Mouse (Mus musculus) limb, embryonic 11.5 days (tissue): ENCODE data around the gene Keap1. TPM values are rescaled to one million over a fixed set of nuclear protein-coding genes. Genes with fewer than 3 reads are reported as not detected.

Experiments used
- ATAC-seq: fragments of 200-750 bp; cut with Nextera tagmentation; 2 replicates; pipeline ENCODE4 v1.8.0; 2017; ENCODE audit warnings: low read depth; ENCODE audit not compliant: insufficient number of reproducible peaks, low FRiP score, low TSS enrichment
- DNase-seq: peaks from one replicate; pipeline ENCODE4 v3.0.0-alpha.2; 2015; ENCODE audit warnings: low spot score
- H3K27ac ChIP-seq: fragments of 300-500 bp; sonication (generic); replicated peaks from 2 replicates; pipeline ENCODE4 v1.5.1; 2014; ENCODE audit warnings: low read depth, mild to moderate bottlenecking, low read length
- H3K27me3 ChIP-seq: fragments of 300-500 bp; sonication (generic); 2 replicates; pipeline ENCODE4 v1.6.1; 2014; ENCODE audit warnings: mild to moderate bottlenecking, low read length, mixed read lengths; ENCODE audit not compliant: control insufficient read depth, insufficient read depth
- H3K36me3 ChIP-seq: fragments of 300-500 bp; sonication (generic); 2 replicates; pipeline ENCODE4 v1.6.1; 2014; ENCODE audit warnings: mild to moderate bottlenecking, low read length, moderate library complexity, mixed read lengths; ENCODE audit not compliant: control insufficient read depth, insufficient read depth
- H3K4me1 ChIP-seq: fragments of 300-500 bp; sonication (generic); 2 replicates; pipeline ENCODE4 v1.6.1; 2014; ENCODE audit warnings: low read length, mixed read lengths; ENCODE audit not compliant: control insufficient read depth, insufficient read depth
- H3K4me2 ChIP-seq: fragments of 300-500 bp; sonication (generic); 2 replicates; pipeline ENCODE4 v1.6.1; 2014; ENCODE audit warnings: low read depth, mild to moderate bottlenecking, moderate library complexity; ENCODE audit not compliant: severe bottlenecking
- H3K4me3 ChIP-seq: fragments of 300-500 bp; sonication (generic); 2 replicates; pipeline ENCODE4 v1.5.1; 2014; ENCODE audit warnings: low read depth, low read length
- H3K9ac ChIP-seq: fragments of 300-500 bp; sonication (generic); 2 replicates; pipeline ENCODE4 v1.6.1; 2014; ENCODE audit warnings: mild to moderate bottlenecking, low read length
- H3K9me3 ChIP-seq: fragments of 300-500 bp; sonication (generic); 2 replicates; pipeline ENCODE4 v1.6.1; 2016; ENCODE audit warnings: low read length; ENCODE audit not compliant: control insufficient read depth
- WGBS: fragments of 180-500 bp; shearing (Covaris S2); extraction: QIAGEN DNeasy Blood & Tissue Kit; methylation state at CpG from one replicate; pipeline ENCODE4 v1.1.7; 2014; 5-methylcytosine and 5-hydroxymethylcytosine counted together
- polyA plus RNA-seq: library from polyadenylated mRNA; unstranded; fragments of >200 nt; fragmentation: Nextera tagmentation; extraction: Ambion mirVana; gene quantifications from 2 replicates; pipeline ENCODE4 v1.2.1, GENCODE M21; 2014

Gene Keap1
- polyA plus RNA-seq, result 31.1 and 35.2 TPM in 2 replicates

DNA sequence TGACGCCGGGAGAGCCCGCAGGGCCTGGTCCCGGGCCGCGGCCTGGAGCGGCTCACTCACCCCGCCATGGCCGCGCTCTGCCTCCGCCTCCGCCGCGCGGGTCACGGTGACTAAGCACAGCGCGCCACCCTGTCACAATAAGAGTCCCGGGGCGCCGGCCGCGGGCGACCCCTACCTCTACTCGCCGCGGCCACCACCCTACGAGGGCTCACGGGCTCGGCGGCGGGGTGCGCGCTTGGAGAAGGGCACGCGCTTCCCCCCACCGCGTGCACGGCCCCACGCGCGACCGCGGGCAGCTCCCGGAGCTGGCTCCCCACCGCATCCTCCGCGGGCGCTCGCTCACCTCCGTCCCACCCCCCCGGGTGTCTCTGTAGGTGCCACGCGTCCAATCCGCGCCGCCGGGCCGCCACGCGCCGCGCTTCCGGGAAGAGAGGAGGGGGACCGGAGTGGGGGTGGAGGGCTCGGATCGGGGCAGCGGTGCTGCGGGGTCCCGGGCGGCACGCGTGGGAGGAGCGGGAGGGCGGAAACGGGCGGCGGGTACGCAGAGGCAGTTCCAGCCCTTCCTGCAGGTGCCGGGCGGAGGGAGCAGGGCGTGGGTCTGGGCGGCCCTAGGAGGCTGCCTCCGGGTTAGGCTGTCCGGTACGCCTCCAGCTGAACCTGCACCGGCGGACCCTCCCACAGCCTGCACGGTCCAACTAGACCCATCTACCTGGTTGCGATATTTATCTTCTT lies at the start of gene Keap1:
Keap1 (minus strand) TSS at position 629 of the 732 bp plus-strand sequence.
- Histone ChIP-seq H3K27ac (peak within 1 kb of the TSS; percentile 84), H3K9me3 (no peaks in the 10 kb centered on the region), H3K4me1 (peaks cover 11% of the 10 kb centered on the region), H3K4me2 (peak within 1 kb of the TSS; percentile 75), H3K36me3 (no peaks in the 10 kb centered on the region), H3K27me3 (peaks cover 17% of the 10 kb centered on the region), H3K4me3 (peak within 1 kb of the TSS; percentile 92), H3K9ac (peak within 1 kb of the TSS; percentile 97)
- under 1% methylated on average over 78 of the region's 90 CpGs for WGBS
- DNase-seq (peak; percentile 89), ATAC-seq (peak; percentile 58)

DNA sequence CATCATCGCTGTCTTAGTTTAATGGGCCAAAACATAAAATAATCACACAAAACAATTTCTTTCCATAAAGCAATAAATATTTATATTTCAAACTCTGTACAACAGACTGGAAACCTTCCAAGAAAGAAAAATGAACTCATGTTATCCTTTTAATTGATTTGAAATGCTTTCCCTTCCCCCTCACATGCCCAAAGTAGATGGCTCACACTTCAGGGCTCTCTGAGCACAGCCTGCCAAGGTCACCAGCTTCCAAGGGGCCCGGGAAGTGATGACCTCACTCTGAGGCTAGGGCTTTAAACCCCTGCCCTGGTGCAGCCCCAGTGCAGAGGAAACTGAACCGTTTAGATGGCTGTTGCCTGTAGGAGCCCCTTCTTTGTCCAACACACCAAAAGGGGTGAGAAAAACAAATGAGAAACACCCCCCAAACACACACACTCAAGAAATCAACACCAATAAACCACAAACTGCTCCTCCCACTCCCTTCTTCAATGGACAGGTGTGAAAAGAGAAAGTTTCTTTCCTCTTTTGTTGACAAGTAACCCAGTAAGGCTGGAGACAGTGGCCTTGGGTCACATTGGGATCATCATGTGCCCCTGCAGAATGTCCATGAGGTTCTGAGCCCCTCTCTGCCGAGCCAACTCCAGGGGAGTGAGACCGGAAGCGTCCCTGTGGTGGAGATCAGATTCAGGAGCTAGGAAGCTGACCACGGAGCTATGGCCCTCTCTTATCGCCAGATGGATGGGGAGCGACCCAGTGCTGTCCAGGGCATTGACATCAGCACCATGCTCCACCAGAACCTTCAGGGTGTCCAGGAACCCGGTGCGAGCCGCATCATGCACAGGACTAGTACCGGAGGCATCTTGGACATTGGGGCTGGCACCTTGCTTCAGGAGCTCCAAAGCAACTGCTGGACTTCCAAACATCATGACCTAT lies 49.5 kb upstream of the Keap1 start:
- Histone ChIP-seq H3K27me3 (no peaks in the 10 kb centered on the region), H3K36me3 (peaks cover 6% of the 10 kb centered on the region; the same call in 1 of the 2 replicates), H3K4me1 (peaks cover 12% of the 10 kb centered on the region), H3K9ac (no peak overlapping the region), H3K4me2 (peak overlapping the region; percentile 81), H3K9me3 (no peaks in the 10 kb centered on the region), H3K27ac (no peak overlapping the region), H3K4me3 (peak overlapping the region; percentile 82)
- 76% methylated on average over 13 of the region's 13 CpGs for WGBS
- DNase-seq (no peak), ATAC-seq (no peak)

DNA sequence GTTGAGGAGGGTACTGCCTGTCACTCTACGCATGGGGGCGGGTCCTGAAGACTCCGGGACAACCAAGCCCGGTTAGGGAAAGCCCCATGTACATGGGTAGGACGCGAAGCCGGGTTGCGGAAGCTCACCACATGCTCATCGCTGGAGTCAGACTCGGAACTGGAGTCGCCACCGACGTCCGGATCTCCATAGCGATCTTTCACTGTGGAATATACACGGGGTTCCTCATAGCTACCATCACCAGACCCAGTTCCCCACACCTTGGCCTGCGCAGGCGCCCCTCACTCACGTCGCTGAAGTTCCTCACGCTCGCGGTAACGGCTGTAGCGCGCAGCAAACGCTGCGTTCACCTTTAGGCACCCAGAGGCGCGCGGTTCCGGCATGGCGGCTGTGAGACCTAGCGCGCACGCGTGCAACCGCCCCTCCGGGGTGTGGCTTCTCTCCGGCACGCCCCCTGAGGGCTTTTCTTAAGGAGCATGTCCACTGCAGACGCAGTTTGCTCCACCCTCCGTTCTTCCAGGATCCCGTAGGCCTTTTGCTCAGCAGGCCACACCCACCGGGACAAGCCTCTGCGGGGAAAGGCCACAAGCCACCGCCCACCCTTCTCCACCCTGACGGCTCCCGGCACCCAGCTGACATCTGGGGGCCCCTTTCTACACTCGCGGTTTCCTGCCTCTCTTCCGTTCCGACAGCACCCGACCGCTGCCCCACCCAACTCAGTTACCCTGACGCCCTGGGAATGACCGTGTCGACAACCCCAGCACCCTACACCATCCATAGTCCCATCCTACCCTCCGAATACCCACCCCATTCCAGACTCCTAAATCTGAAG lies 48.6 kb upstream of the Keap1 start, which contains the start of gene Kri1:
Kri1 (minus strand) TSS at position 399 of the 832 bp plus-strand sequence.
- under 1% methylated on average over 59 of the region's 59 CpGs for WGBS
- peak; percentile 67 for ATAC-seq

DNA sequence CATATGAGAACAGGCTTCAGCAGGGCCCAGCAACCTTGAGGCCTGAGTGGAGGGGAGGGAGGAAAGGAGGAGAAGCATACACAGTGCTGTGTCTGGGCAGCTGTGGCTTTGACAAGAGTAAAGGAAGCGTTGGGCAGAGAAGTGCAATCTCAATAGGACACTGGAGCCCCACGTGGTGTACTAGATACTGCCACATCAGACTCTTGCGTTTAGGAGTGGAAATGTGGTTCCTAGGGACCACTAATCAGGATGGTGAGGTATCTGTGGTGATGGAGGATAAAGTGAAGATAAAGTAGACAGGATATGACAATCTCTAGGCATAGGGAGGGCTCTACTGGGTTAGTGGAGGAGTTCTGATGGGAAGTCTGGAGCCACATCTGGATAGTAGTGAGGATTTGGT lies 47.6 kb upstream of the Keap1 start:
- Histone ChIP-seq H3K27me3 (no peaks in the 10 kb centered on the region), H3K4me2 (peak overlapping the region; percentile 81), H3K36me3 (peaks cover 10% of the 10 kb centered on the region; the same call in 1 of the 2 replicates), H3K9me3 (no peaks in the 10 kb centered on the region), H3K4me1 (peaks cover 12% of the 10 kb centered on the region), H3K27ac (no peak overlapping the region), H3K9ac (peak overlapping the region; percentile 75; the same call in 1 of the 2 replicates), H3K4me3 (peak overlapping the region; percentile 82)
- no peak for DNase-seq
- ATAC-seq, result no peak
- 74% methylated on average over 3 of the region's 3 CpGs for WGBS

More for the DNA sequence above, 48.6 kb upstream of the Keap1 start, which contains the start of gene Kri1:
- H3K27ac ChIP-seq, result peak within 1 kb of the TSS; percentile 26; the same call in 1 of the 2 replicates
- H3K4me2 ChIP-seq, result peak within 1 kb of the TSS; percentile 81
- no peaks in the 10 kb centered on the region for H3K9me3 ChIP-seq
- H3K4me1 ChIP-seq, result peaks cover 12% of the 10 kb centered on the region
- H3K4me3 ChIP-seq, result peak within 1 kb of the TSS; percentile 82
- H3K9ac ChIP-seq, result peak within 1 kb of the TSS; percentile 75
- H3K27me3 ChIP-seq, result no peaks in the 10 kb centered on the region
- H3K36me3 ChIP-seq, result peaks cover 8% of the 10 kb centered on the region; the same call in 1 of the 2 replicates
- DNase-seq, result peak; percentile 97

DNA sequence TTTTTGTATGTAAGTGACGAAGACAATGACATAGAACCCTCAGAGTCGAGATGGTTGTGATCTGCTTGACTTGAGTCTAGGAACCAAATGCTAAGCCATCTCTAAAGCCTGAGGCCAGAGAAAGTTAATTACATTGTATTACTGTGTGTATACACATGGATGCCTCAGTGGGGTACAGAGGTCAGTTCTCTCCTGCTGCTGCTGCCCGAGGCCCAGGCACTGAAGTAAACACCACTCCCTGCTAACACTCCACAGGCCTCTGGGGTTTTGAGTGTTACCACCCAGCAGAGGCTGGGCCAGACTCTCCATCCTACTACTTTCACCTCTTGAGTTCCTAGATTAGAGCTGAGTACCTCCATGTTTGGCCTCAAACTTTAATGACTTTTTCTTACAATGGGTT lies 44.8 kb upstream of the Keap1 start:
- H3K27ac ChIP-seq, result no peak overlapping the region
- ATAC-seq, result no peak
- WGBS, result 81% methylated on average over 3 of the region's 3 CpGs

DNA sequence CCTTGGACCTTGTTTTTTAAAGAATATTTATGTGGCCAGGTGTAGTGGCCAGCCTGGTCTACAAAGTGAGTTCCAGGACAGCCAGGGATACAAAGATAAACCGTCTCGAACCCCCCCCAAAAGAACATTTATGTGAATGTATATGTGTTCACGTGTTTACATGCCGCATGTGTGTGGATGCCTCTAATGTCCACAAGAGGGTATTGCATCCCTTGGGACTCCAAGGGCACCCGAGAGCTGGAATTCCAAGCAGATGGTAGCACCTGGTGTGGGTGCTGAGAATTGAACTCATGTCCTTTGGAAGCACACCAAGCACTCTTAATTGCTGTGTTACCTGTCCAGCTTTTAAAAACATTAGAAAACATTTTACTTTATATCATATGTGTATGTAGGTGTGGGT lies 44.4 kb upstream of the Keap1 start:
- no peak overlapping the region for H3K9ac ChIP-seq
- H3K4me2 ChIP-seq, result no peak overlapping the region
- H3K4me3 ChIP-seq, result no peak overlapping the region
- H3K9me3 ChIP-seq, result no peaks in the 10 kb centered on the region
- DNase-seq (no peak), ATAC-seq (no peak)
- no peak overlapping the region for H3K27ac ChIP-seq
- peaks cover 29% of the 10 kb centered on the region for H3K36me3 ChIP-seq
- peaks cover 10% of the 10 kb centered on the region for H3K4me1 ChIP-seq
- H3K27me3 ChIP-seq, result no peaks in the 10 kb centered on the region
- 87% methylated on average over 5 of the region's 5 CpGs for WGBS

More for the DNA sequence above, 44.8 kb upstream of the Keap1 start:
- Histone ChIP-seq H3K27me3 (no peaks in the 10 kb centered on the region), H3K4me3 (no peak overlapping the region), H3K9ac (no peak overlapping the region), H3K9me3 (no peaks in the 10 kb centered on the region), H3K36me3 (peaks cover 27% of the 10 kb centered on the region), H3K4me1 (peaks cover 12% of the 10 kb centered on the region), H3K4me2 (no peak overlapping the region)
- DNase-seq, result no peak

DNA sequence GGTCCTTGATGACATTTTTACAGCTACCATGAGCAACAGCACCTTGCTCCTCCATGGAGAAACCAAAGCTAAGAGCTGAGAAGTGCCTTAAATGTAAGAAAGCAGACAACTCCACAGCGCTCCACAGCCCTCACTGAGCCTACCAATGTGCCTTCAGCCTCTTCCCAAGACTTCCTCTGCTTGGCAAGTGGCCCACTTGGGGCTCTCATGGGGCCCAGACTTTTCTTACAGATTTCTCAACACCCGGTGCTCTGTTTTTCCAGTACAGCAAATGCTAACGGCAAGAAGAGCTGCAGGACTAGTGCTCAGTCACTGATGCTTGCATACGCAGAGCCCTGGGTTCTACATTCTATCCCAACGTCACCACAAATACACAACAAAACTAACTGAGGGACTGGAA lies 38.6 kb upstream of the Keap1 start:
- Histone ChIP-seq H3K27me3 (no peaks in the 10 kb centered on the region), H3K36me3 (peaks cover 55% of the 10 kb centered on the region), H3K9ac (no peak overlapping the region), H3K9me3 (no peaks in the 10 kb centered on the region), H3K4me2 (no peak overlapping the region), H3K4me1 (no peaks in the 10 kb centered on the region), H3K4me3 (no peak overlapping the region), H3K27ac (no peak overlapping the region)
- DNase-seq, result no peak
- 97% methylated on average over 5 of the region's 5 CpGs for WGBS
- no peak for ATAC-seq
